Mouse (Mus musculus) bone marrow macrophage, adult 2 months (primary cell): Measurements from ENCODE around the gene Tagap.

Source experiments
- CTCF ChIP-seq: IDR thresholded peaks from 2 replicates; pipeline ENCODE4 v1.5.1; 2012; ENCODE audit warnings: low read depth, mild to moderate bottlenecking, low read length, moderate library complexity
- POLR2A ChIP-seq: IDR thresholded peaks from 2 replicates; pipeline ENCODE4 v1.6.1; 2012; ENCODE audit warnings: mild to moderate bottlenecking, low read depth, low read length, borderline replicate concordance

- TF ChIP-seq CTCF (no peak), POLR2A (no peak)
Observed at GRCm38 (mm10) chr17:7905936-7906685, 19.7 kb upstream of the Tagap start.
